Mouse (Mus musculus) liver, adult 2 months (tissue): ENCODE results near the gene Gm42421. TPM values are rescaled to one million over a fixed set of nuclear protein-coding genes. Genes with fewer than 3 reads are reported as not detected.

Experiments used
- DNase-seq: peaks from one replicate; pipeline ENCODE4 v3.0.0-alpha.2; 2011; ENCODE audit warnings: low read depth, low spot score; ENCODE audit errors: extremely low read depth
- H3K27ac ChIP-seq: fragments of 200-500 bp; replicated peaks from 2 replicates; pipeline ENCODE4 v1.5.1; 2012; ENCODE audit warnings: low read depth, mild to moderate bottlenecking, control low read depth, inconsistent platforms, low read length; ENCODE audit not compliant: insufficient read depth
- H3K27me3 ChIP-seq: fragments of 200-500 bp; 2 replicates; pipeline ENCODE4 v1.6.1; 2012; ENCODE audit warnings: mild to moderate bottlenecking, moderate library complexity, low read length, inconsistent platforms; ENCODE audit not compliant: control insufficient read depth, insufficient read depth
- H3K36me3 ChIP-seq: fragments of 200-500 bp; 2 replicates; pipeline ENCODE4 v1.6.1; 2012; ENCODE audit warnings: low read length, inconsistent platforms; ENCODE audit not compliant: control insufficient read depth, insufficient read depth
- H3K4me1 ChIP-seq: fragments of 200-500 bp; 2 replicates; pipeline ENCODE4 v1.6.1; 2011; ENCODE audit warnings: low read length; ENCODE audit not compliant: control insufficient read depth, insufficient read depth
- H3K4me3 ChIP-seq: fragments of 200-500 bp; 2 replicates; pipeline ENCODE4 v1.5.1; 2011; ENCODE audit warnings: low read depth, mild to moderate bottlenecking, control low read depth, low read length, moderate library complexity; ENCODE audit not compliant: insufficient read depth
- H3K79me2 ChIP-seq: fragments of 200-500 bp; 2 replicates; pipeline ENCODE4 v1.6.1; 2012; ENCODE audit warnings: inconsistent platforms, mild to moderate bottlenecking, low read length, moderate library complexity; ENCODE audit not compliant: control insufficient read depth, insufficient read depth
- H3K9ac ChIP-seq: fragments of 200-500 bp; 2 replicates; pipeline ENCODE4 v1.6.1; 2012; ENCODE audit warnings: low read depth, mild to moderate bottlenecking, control low read depth, inconsistent platforms, low read length
- CTCF ChIP-seq: fragments of 200-500 bp; IDR thresholded peaks from 2 replicates; pipeline ENCODE4 v1.5.1; 2011; ENCODE audit warnings: low read depth, low read length, control low read depth
- POLR2A ChIP-seq: fragments of 200-500 bp; IDR thresholded peaks from 2 replicates; pipeline ENCODE4 v1.6.1; 2011; ENCODE audit warnings: low read length, control low read depth; ENCODE audit not compliant: insufficient read depth; ENCODE audit errors: extremely low read depth
- WGBS: fragments of 180-500 bp; shearing (Covaris S2); methylation state at CpG from one replicate; pipeline ENCODE4 v1.1.7; 2018; 5-methylcytosine and 5-hydroxymethylcytosine counted together
- polyA plus RNA-seq: library from polyadenylated mRNA; depleted of rRNA; stranded (reverse); fragments of >200 nt; gene quantifications from 2 replicates; pipeline ENCODE4 v1.2.3, GENCODE M21; 2012
- total RNA-seq: library from RNA; depleted of rRNA; stranded (reverse); fragments of >200 nt; gene quantifications from 2 replicates; pipeline ENCODE4 v1.2.3, GENCODE M21; 2014

Gm42421 gene
- total and polyA plus RNA-seq, 2 experiments, result not detected

- no peak for DNase-seq
- H3K79me2 ChIP-seq, result no peaks in the 10 kb centered on the region
- H3K27ac ChIP-seq, result no peak overlapping the region
- 77% methylated on average over 12 of the region's 12 CpGs for WGBS
- no peak overlapping the region for H3K4me3 ChIP-seq
- H3K9ac ChIP-seq, result no peak overlapping the region
- H3K27me3 ChIP-seq, result no peaks in the 10 kb centered on the region
- TF ChIP-seq POLR2A (no peak), CTCF (no peak)
- H3K36me3 ChIP-seq, result no peaks in the 10 kb centered on the region
- no peaks in the 10 kb centered on the region for H3K4me1 ChIP-seq
Observed at GRCm38 (mm10) chr5:143965586-143966345, 37.8 kb downstream of the Gm42421 start.

DNA sequence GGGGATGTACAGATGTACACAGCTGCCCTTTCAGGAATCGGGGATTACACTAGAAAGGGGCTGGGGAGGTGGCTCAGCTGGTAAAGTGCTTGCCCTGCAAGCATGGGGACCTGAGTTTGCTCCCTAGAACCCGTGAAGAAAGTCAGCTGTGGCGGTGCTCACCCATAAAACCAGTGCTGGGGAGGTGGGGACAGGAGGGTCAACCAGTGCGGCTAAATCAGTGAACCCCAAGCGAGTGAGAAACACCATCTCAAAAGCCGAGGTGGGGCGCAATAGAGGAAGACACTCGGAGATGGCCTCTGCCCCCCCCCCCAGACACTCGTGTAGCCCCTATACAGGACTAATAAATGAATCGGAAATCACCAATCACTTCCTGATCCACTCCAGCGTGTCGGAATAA lies 38.7 kb downstream of the Gm42421 start:
- 91% methylated on average over 12 of the region's 12 CpGs for WGBS
- H3K79me2 ChIP-seq, result no peaks in the 10 kb centered on the region
- no peak overlapping the region for H3K9ac ChIP-seq
- no peaks in the 10 kb centered on the region for H3K27me3 ChIP-seq
- no peaks in the 10 kb centered on the region for H3K4me1 ChIP-seq
- no peak for TF ChIP-seq CTCF
- TF ChIP-seq POLR2A, result no peak
- H3K4me3 ChIP-seq, result no peak overlapping the region
- no peak for DNase-seq
- H3K36me3 ChIP-seq, result no peaks in the 10 kb centered on the region
- no peak overlapping the region for H3K27ac ChIP-seq

DNA sequence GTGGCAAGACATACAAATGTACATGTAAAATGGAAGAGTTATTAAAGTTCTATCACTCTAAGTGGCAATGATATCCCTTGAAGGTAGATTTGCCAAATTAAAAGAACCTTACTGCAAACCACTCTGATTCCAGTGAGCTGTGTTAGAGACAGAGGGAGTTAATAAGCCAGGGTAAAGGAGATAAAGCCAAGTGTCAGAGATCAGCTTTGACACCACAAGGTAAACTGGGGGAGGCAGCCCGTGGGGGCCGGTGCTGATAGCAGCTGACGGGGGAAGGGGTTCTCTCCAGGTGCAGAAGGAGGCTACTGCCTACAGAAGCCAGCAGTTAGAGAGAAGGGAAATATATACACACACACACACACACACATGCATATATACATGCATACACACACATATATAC lies 44.7 kb downstream of the Gm42421 start:
- Histone ChIP-seq H3K27me3 (no peaks in the 10 kb centered on the region), H3K79me2 (no peaks in the 10 kb centered on the region), H3K9ac (no peak overlapping the region), H3K27ac (no peak overlapping the region), H3K4me1 (no peaks in the 10 kb centered on the region), H3K36me3 (no peaks in the 10 kb centered on the region), H3K4me3 (no peak overlapping the region)
- no peak for TF ChIP-seq POLR2A
- TF ChIP-seq CTCF, result no peak
- WGBS, result 31% methylated on average over 3 of the region's 3 CpGs
- no peak for DNase-seq

- H3K9ac ChIP-seq, result no peak overlapping the region
- TF ChIP-seq POLR2A (no peak), CTCF (peak; percentile 98)
- no peaks in the 10 kb centered on the region for H3K79me2 ChIP-seq
- H3K4me3 ChIP-seq, result no peak overlapping the region
- 51% methylated on average over 4 of the region's 4 CpGs for WGBS
- H3K4me1 ChIP-seq, result no peaks in the 10 kb centered on the region
- no peaks in the 10 kb centered on the region for H3K36me3 ChIP-seq
- no peaks in the 10 kb centered on the region for H3K27me3 ChIP-seq
- H3K27ac ChIP-seq, result no peak overlapping the region
- DNase-seq, result peak; percentile 48
Observed at GRCm38 (mm10) chr5:143974931-143975630, 47.1 kb downstream of the Gm42421 start.

DNA sequence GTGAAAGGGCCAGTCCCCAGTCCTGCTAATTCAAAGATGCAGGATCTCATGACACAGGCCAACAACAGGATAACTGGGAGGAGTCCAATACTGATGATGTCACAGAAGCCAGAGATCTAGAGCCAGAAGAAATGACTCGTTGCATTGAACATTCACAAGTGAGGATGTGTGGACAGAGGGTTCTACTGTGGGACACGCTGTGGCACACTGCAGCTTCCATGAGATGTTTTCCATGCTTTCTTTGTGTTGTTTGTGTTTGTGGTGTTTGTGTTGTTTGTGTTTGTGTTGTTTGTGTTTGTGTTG lies 47.6 kb downstream of the Gm42421 start:
- H3K27ac ChIP-seq, result no peak overlapping the region
- no peaks in the 10 kb centered on the region for H3K4me1 ChIP-seq
- H3K79me2 ChIP-seq, result no peaks in the 10 kb centered on the region
- no peak for DNase-seq
- no peaks in the 10 kb centered on the region for H3K36me3 ChIP-seq
- H3K4me3 ChIP-seq, result no peak overlapping the region
- TF ChIP-seq CTCF, result no peak
- H3K27me3 ChIP-seq, result no peaks in the 10 kb centered on the region
- 24% methylated on average over 2 of the region's 2 CpGs for WGBS
- no peak overlapping the region for H3K9ac ChIP-seq

- H3K27me3 ChIP-seq, result no peaks in the 10 kb centered on the region
- no peak for DNase-seq
- no peaks in the 10 kb centered on the region for H3K79me2 ChIP-seq
- no peak overlapping the region for H3K4me3 ChIP-seq
- no peak overlapping the region for H3K9ac ChIP-seq
- no peak overlapping the region for H3K27ac ChIP-seq
- no peaks in the 10 kb centered on the region for H3K4me1 ChIP-seq
- no peaks in the 10 kb centered on the region for H3K36me3 ChIP-seq
- TF ChIP-seq POLR2A (no peak), CTCF (no peak)
- 75% methylated on average over 11 of the region's 11 CpGs for WGBS
Observed at GRCm38 (mm10) chr5:143976232-143976631, 48.3 kb downstream of the Gm42421 start.
